Mouse (Mus musculus): Measurements from ENCODE around the gene Myo18a. TPM values are rescaled to one million over a fixed set of nuclear protein-coding genes. Genes with fewer than 3 reads are reported as not detected.
A peak's percentile ranks its signal among the peaks of the same experiment; 100 is the strongest.
"Not testable (repeated sequence)": the region's sequence is repeated elsewhere in the genome, so short reads cannot be mapped to it uniquely, and the experiment has no call there.

Gene Myo18a
- total RNA-seq (2021), result 100 to 1,000 TPM; 300 to 302 TPM
- long read RNA-seq, experiment 1, full-length matches to known transcripts, result 4 of 147 reads
- long read RNA-seq, experiment 1, partial matches to known transcripts, result 83 of 147 reads
- long read RNA-seq, experiment 1, other reads (novel, unspliced or antisense), result 60 of 147 reads
- long read RNA-seq, experiment 2, partial matches to known transcripts, result 104 of 164 reads
- long read RNA-seq, experiment 2, other reads (novel, unspliced or antisense), result 58 of 164 reads

- DNase-seq, result peak; percentile 95
These were observed at the start of gene Myo18a for GRCm38 (mm10) chr11:77762783-77763672. Gene Myo18a, plus strand, starts transcription at chr11:77763246.

GRCm38 (mm10) chr11:77713736-77714135 is 49.3 kb upstream of the Myo18a start:
- DNase-seq, result no peak

- no peak for DNase-seq
These were observed 44.0 kb upstream of the Myo18a start for GRCm38 (mm10) chr11:77719055-77719454.

- DNase-seq, result no peak
These were observed 41.7 kb upstream of the Myo18a start for GRCm38 (mm10) chr11:77721389-77721788.

- no peak for DNase-seq
These were observed 38.3 kb upstream of the Myo18a start for GRCm38 (mm10) chr11:77724766-77725165.

- no peak for DNase-seq
These were observed 37.9 kb upstream of the Myo18a start, which contains the start of gene Cryba1 for GRCm38 (mm10) chr11:77725183-77725582. Gene Cryba1, minus strand, starts transcription at chr11:77725283.

GRCm38 (mm10) chr11:77728587-77728986 is 34.5 kb upstream of the Myo18a start:
- DNase-seq, result no peak

GRCm38 (mm10) chr11:77737289-77737688 is 25.8 kb upstream of the Myo18a start:
- peak; percentile 91 for DNase-seq

- DNase-seq, result no peak
These were observed 24.5 kb upstream of the Myo18a start for GRCm38 (mm10) chr11:77738555-77738954.

GRCm38 (mm10) chr11:77743966-77744365 is 19.1 kb upstream of the Myo18a start:
- peak; percentile 20 for DNase-seq

GRCm38 (mm10) chr11:77746652-77747051 is 16.4 kb upstream of the Myo18a start:
- no peak for DNase-seq

- not testable (repeated sequence) for DNase-seq
These were observed 15.9 kb upstream of the Myo18a start for GRCm38 (mm10) chr11:77747103-77747502.

- no peak for DNase-seq
These were observed 14.1 kb upstream of the Myo18a start for GRCm38 (mm10) chr11:77748996-77749395.

GRCm38 (mm10) chr11:77752525-77752924 is 10.5 kb upstream of the Myo18a start:
- DNase-seq, result no peak

- no peak for DNase-seq
These were observed 9.6 kb upstream of the Myo18a start for GRCm38 (mm10) chr11:77753469-77753868.

- DNase-seq, result no peak
These were observed 3.0 kb upstream of the Myo18a start for GRCm38 (mm10) chr11:77760031-77760430.

- DNase-seq, result no peak
These were observed 761 bp downstream of the Myo18a start for GRCm38 (mm10) chr11:77763673-77764340.

- DNase-seq, result no peak
These were observed 1.8 kb downstream of the Myo18a start for GRCm38 (mm10) chr11:77764694-77765458.

- DNase-seq, result no peak
These were observed 2.4 kb downstream of the Myo18a start for GRCm38 (mm10) chr11:77765459-77765777.

- peak; percentile 40 for DNase-seq
These were observed 3.4 kb downstream of the Myo18a start for GRCm38 (mm10) chr11:77766351-77767001.

GRCm38 (mm10) chr11:77769496-77769895 is 6.5 kb downstream of the Myo18a start:
- no peak for DNase-seq

- DNase-seq, result no peak
These were observed 7.3 kb downstream of the Myo18a start for GRCm38 (mm10) chr11:77770346-77770745.
